Mouse (Mus musculus): Measurements from ENCODE around the gene Ampd2. TPM values are rescaled to one million over a fixed set of nuclear protein-coding genes. Genes with fewer than 3 reads are reported as not detected.

The Ampd2 gene
- total RNA-seq, 1 experiment: 58.1 TPM

DNA sequence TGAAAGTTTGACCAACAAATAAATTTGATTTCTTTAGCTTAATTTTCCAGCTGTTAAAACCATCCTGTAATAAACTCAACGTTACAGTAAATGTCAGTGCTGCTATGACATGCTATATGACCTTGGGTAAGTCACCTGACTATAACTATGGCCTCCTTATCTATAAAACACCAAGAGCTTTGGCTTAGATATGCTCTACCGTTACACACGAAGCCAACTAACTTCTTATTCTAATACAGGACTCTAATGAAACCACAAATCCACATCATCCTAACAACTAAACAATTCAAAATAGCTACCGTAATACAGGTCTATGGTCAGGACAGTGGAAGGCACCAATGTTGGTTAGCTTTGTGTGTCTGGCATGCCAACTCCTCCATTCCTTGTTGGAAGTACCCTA lies 43.4 kb upstream of the Ampd2 start:
- H3K9me3 ChIP-seq (ENCODE audit: control insufficient read depth, insufficient read depth, low read depth, low read length): no peaks in the 10 kb centered on the region
- no peak for TF ChIP-seq ZC3H11A (IDR thresholded peaks at IDR 0.05; ENCODE audit: borderline replicate concordance, low read depth, low read length)
- no peak for TF ChIP-seq MAFK (IDR thresholded peaks at IDR 0.05; ENCODE audit: insufficient read depth, low read depth, low read length)
- TF ChIP-seq ZNF384 (IDR thresholded peaks at IDR 0.05; ENCODE audit: low read depth, low read length): no peak
- DNase-seq (ENCODE audit: low read depth, low spot score): no peak

GRCm38 (mm10) chr3:108129367-108129766 lies 42.9 kb upstream of the Ampd2 start:
- Histone ChIP-seq H3K4me1 (ENCODE audit: control insufficient read depth in 2 of 2, insufficient read depth in 2 of 2, low read length in 2 of 2, poor library complexity in 1 of 2) (peaks cover 0 to 3% of the 10 kb centered on the region in 2 experiments; a peak in 1 of 4 replicates), H3K9ac (ENCODE audit: insufficient read depth, low read depth, low read length, poor library complexity, severe bottlenecking) (no peak overlapping the region), H3K4me3 (ENCODE audit: insufficient read depth in 1 of 2, low read depth in 1 of 2, low read length in 2 of 2, poor library complexity in 1 of 2, severe bottlenecking in 1 of 2) (no peak overlapping the region), H3K27ac (ENCODE audit: insufficient read depth, low read depth, low read length, poor library complexity, severe bottlenecking) (no peak overlapping the region), H3K36me3 (ENCODE audit: control insufficient read depth, insufficient read depth, low read length, poor library complexity, severe bottlenecking) (no peaks in the 10 kb centered on the region), H3K9me3 (ENCODE audit: control insufficient read depth, insufficient read depth, low read depth, low read length) (no peaks in the 10 kb centered on the region)
- in situ Hi-C loops (cut with MboI; ENCODE audit: low sequenced_read_pairs in 2 of 2, unreplicated experiment in 2 of 2): no loop called here
- no peak for DNase-seq (ENCODE audit: low read depth, low spot score)
- no peak for TF ChIP-seq ZC3H11A (IDR thresholded peaks at IDR 0.05; ENCODE audit: borderline replicate concordance, low read depth, low read length)
- no peak for TF ChIP-seq CHD2 (IDR thresholded peaks at IDR 0.05; ENCODE audit: low read depth, low read length)
- TF ChIP-seq MAFK (IDR thresholded peaks at IDR 0.05; ENCODE audit: insufficient read depth, low read depth, low read length): no peak
- TF ChIP-seq HCFC1 (IDR thresholded peaks at IDR 0.05; ENCODE audit: borderline replicate concordance, insufficient read depth, low read length): no peak
- no peak for TF ChIP-seq ZNF384 (IDR thresholded peaks at IDR 0.05; ENCODE audit: low read depth, low read length)

More for the DNA sequence above, 43.4 kb upstream of the Ampd2 start:
- Histone ChIP-seq H3K36me3 (ENCODE audit: control insufficient read depth, insufficient read depth, low read length, poor library complexity, severe bottlenecking) (no peaks in the 10 kb centered on the region), H3K4me1 (ENCODE audit: control insufficient read depth in 2 of 2, insufficient read depth in 2 of 2, low read length in 2 of 2, poor library complexity in 1 of 2) (peaks cover 0 to 3% of the 10 kb centered on the region in 2 experiments; a peak in 1 of 4 replicates), H3K9ac (ENCODE audit: insufficient read depth, low read depth, low read length, poor library complexity, severe bottlenecking) (no peak overlapping the region), H3K4me3 (ENCODE audit: insufficient read depth in 1 of 2, low read depth in 1 of 2, low read length in 2 of 2, poor library complexity in 1 of 2, severe bottlenecking in 1 of 2) (no peak overlapping the region), H3K27ac (ENCODE audit: insufficient read depth, low read depth, low read length, poor library complexity, severe bottlenecking) (no peak overlapping the region)
- in situ Hi-C loops (cut with MboI; ENCODE audit: low sequenced_read_pairs in 2 of 2, unreplicated experiment in 2 of 2): no loop called here

GRCm38 (mm10) chr3:108128520-108128919 lies 42.1 kb upstream of the Ampd2 start:
- H3K9ac ChIP-seq (ENCODE audit: insufficient read depth, low read depth, low read length, poor library complexity, severe bottlenecking): no peak overlapping the region
- peaks cover 0 to 3% of the 10 kb centered on the region in 2 experiments; a peak in 1 of 4 replicates for H3K4me1 ChIP-seq (ENCODE audit: control insufficient read depth in 2 of 2, insufficient read depth in 2 of 2, low read length in 2 of 2, poor library complexity in 1 of 2)
- no peak overlapping the region for H3K4me3 ChIP-seq (ENCODE audit: insufficient read depth in 1 of 2, low read depth in 1 of 2, low read length in 2 of 2, poor library complexity in 1 of 2, severe bottlenecking in 1 of 2)
- TF ChIP-seq MAFK (IDR thresholded peaks at IDR 0.05; ENCODE audit: insufficient read depth, low read depth, low read length) (no peak), HCFC1 (IDR thresholded peaks at IDR 0.05; ENCODE audit: borderline replicate concordance, insufficient read depth, low read length) (no peak), ZC3H11A (IDR thresholded peaks at IDR 0.05; ENCODE audit: borderline replicate concordance, low read depth, low read length) (no peak), ZNF384 (IDR thresholded peaks at IDR 0.05; ENCODE audit: low read depth, low read length) (no peak), CHD2 (IDR thresholded peaks at IDR 0.05; ENCODE audit: low read depth, low read length) (no peak)
- in situ Hi-C loops (cut with MboI; ENCODE audit: low sequenced_read_pairs in 2 of 2, unreplicated experiment in 2 of 2): no loop called here
- no peaks in the 10 kb centered on the region for H3K9me3 ChIP-seq (ENCODE audit: control insufficient read depth, insufficient read depth, low read depth, low read length)
- no peaks in the 10 kb centered on the region for H3K36me3 ChIP-seq (ENCODE audit: control insufficient read depth, insufficient read depth, low read length, poor library complexity, severe bottlenecking)
- H3K27ac ChIP-seq (ENCODE audit: insufficient read depth, low read depth, low read length, poor library complexity, severe bottlenecking): no peak overlapping the region
- DNase-seq (ENCODE audit: low read depth, low spot score): no peak

- no peak for DNase-seq (ENCODE audit: low read depth, low spot score)
- Histone ChIP-seq H3K9ac (ENCODE audit: insufficient read depth, low read depth, low read length, poor library complexity, severe bottlenecking) (no peak overlapping the region), H3K9me3 (ENCODE audit: control insufficient read depth, insufficient read depth, low read depth, low read length) (no peaks in the 10 kb centered on the region), H3K4me1 (ENCODE audit: control insufficient read depth in 2 of 2, insufficient read depth in 2 of 2, low read length in 2 of 2, poor library complexity in 1 of 2) (peaks cover 0 to 3% of the 10 kb centered on the region in 2 experiments; a peak in 1 of 4 replicates), H3K27ac (ENCODE audit: insufficient read depth, low read depth, low read length, poor library complexity, severe bottlenecking) (no peak overlapping the region), H3K4me3 (ENCODE audit: insufficient read depth in 1 of 2, low read depth in 1 of 2, low read length in 2 of 2, poor library complexity in 1 of 2, severe bottlenecking in 1 of 2) (no peak overlapping the region), H3K36me3 (ENCODE audit: control insufficient read depth, insufficient read depth, low read length, poor library complexity, severe bottlenecking) (peaks cover 3% of the 10 kb centered on the region; the same call in 1 of the 2 replicates)
- no peak for TF ChIP-seq CHD2 (IDR thresholded peaks at IDR 0.05; ENCODE audit: low read depth, low read length)
- in situ Hi-C loops (cut with MboI; ENCODE audit: low sequenced_read_pairs in 2 of 2, unreplicated experiment in 2 of 2): no loop called here
Measured at GRCm38 (mm10) chr3:108126327-108126726, 39.9 kb upstream of the Ampd2 start.

DNA sequence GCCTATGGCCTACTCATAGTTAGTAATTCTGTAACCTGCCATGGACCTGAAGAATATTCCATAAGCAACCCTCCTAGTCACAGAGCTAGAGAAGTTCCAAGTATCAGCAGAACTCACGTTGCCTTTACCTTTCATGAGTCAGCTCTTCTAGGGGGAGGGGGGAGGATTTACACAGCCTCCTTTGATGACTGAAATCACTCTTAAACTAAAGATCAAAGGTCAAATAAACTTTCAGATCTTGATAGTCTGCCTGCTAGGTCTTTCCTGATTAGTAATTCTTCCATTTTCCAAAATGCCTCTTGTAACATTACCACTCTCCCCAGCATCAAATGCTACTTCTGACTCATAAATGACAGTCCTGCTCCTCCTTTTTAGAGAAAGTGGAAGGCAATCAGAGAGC lies 37.7 kb upstream of the Ampd2 start:
- Histone ChIP-seq H3K4me1 (ENCODE audit: control insufficient read depth in 2 of 2, insufficient read depth in 2 of 2, low read length in 2 of 2, poor library complexity in 1 of 2) (peaks cover 0 to 3% of the 10 kb centered on the region in 2 experiments; a peak in 1 of 4 replicates), H3K9me3 (ENCODE audit: control insufficient read depth, insufficient read depth, low read depth, low read length) (no peaks in the 10 kb centered on the region), H3K9ac (ENCODE audit: insufficient read depth, low read depth, low read length, poor library complexity, severe bottlenecking) (no peak overlapping the region), H3K27ac (ENCODE audit: insufficient read depth, low read depth, low read length, poor library complexity, severe bottlenecking) (no peak overlapping the region), H3K4me3 (ENCODE audit: insufficient read depth in 1 of 2, low read depth in 1 of 2, low read length in 2 of 2, poor library complexity in 1 of 2, severe bottlenecking in 1 of 2) (no peak overlapping the region), H3K36me3 (ENCODE audit: control insufficient read depth, insufficient read depth, low read length, poor library complexity, severe bottlenecking) (peaks cover 11% of the 10 kb centered on the region)
- DNase-seq (ENCODE audit: low read depth, low spot score): no peak
- TF ChIP-seq CHD2 (IDR thresholded peaks at IDR 0.05; ENCODE audit: low read depth, low read length) (no peak), HCFC1 (IDR thresholded peaks at IDR 0.05; ENCODE audit: borderline replicate concordance, insufficient read depth, low read length) (no peak), ZNF384 (IDR thresholded peaks at IDR 0.05; ENCODE audit: low read depth, low read length) (no peak), ZC3H11A (IDR thresholded peaks at IDR 0.05; ENCODE audit: borderline replicate concordance, low read depth, low read length) (no peak), MAFK (IDR thresholded peaks at IDR 0.05; ENCODE audit: insufficient read depth, low read depth, low read length) (no peak)
- in situ Hi-C loops (cut with MboI; ENCODE audit: low sequenced_read_pairs in 2 of 2, unreplicated experiment in 2 of 2): no loop called here

Data from ES-E14 (cell line).